Mouse (Mus musculus) liver, adult 2 months (tissue): ENCODE measurements around the gene Tnk1. TPM values are rescaled to one million over a fixed set of nuclear protein-coding genes. Genes with fewer than 3 reads are reported as not detected.

Experiments used
- DNase-seq: peaks from one replicate; pipeline ENCODE4 v3.0.0-alpha.2; 2011; ENCODE audit warnings: low read depth, low spot score; ENCODE audit errors: extremely low read depth
- H3K27ac ChIP-seq: fragments of 200-500 bp; replicated peaks from 2 replicates; pipeline ENCODE4 v1.5.1; 2012; ENCODE audit warnings: low read depth, mild to moderate bottlenecking, control low read depth, inconsistent platforms, low read length; ENCODE audit not compliant: insufficient read depth
- H3K27me3 ChIP-seq: fragments of 200-500 bp; 2 replicates; pipeline ENCODE4 v1.6.1; 2012; ENCODE audit warnings: mild to moderate bottlenecking, moderate library complexity, low read length, inconsistent platforms; ENCODE audit not compliant: control insufficient read depth, insufficient read depth
- H3K36me3 ChIP-seq: fragments of 200-500 bp; 2 replicates; pipeline ENCODE4 v1.6.1; 2012; ENCODE audit warnings: low read length, inconsistent platforms; ENCODE audit not compliant: control insufficient read depth, insufficient read depth
- H3K4me1 ChIP-seq: fragments of 200-500 bp; 2 replicates; pipeline ENCODE4 v1.6.1; 2011; ENCODE audit warnings: low read length; ENCODE audit not compliant: control insufficient read depth, insufficient read depth
- H3K4me3 ChIP-seq: fragments of 200-500 bp; 2 replicates; pipeline ENCODE4 v1.5.1; 2011; ENCODE audit warnings: low read depth, mild to moderate bottlenecking, control low read depth, low read length, moderate library complexity; ENCODE audit not compliant: insufficient read depth
- H3K79me2 ChIP-seq: fragments of 200-500 bp; 2 replicates; pipeline ENCODE4 v1.6.1; 2012; ENCODE audit warnings: inconsistent platforms, mild to moderate bottlenecking, low read length, moderate library complexity; ENCODE audit not compliant: control insufficient read depth, insufficient read depth
- H3K9ac ChIP-seq: fragments of 200-500 bp; 2 replicates; pipeline ENCODE4 v1.6.1; 2012; ENCODE audit warnings: low read depth, mild to moderate bottlenecking, control low read depth, inconsistent platforms, low read length
- CTCF ChIP-seq: fragments of 200-500 bp; IDR thresholded peaks from 2 replicates; pipeline ENCODE4 v1.5.1; 2011; ENCODE audit warnings: low read depth, low read length, control low read depth
- POLR2A ChIP-seq: fragments of 200-500 bp; IDR thresholded peaks from 2 replicates; pipeline ENCODE4 v1.6.1; 2011; ENCODE audit warnings: low read length, control low read depth; ENCODE audit not compliant: insufficient read depth; ENCODE audit errors: extremely low read depth
- WGBS: fragments of 180-500 bp; shearing (Covaris S2); methylation state at CpG from one replicate; pipeline ENCODE4 v1.1.7; 2018; 5-methylcytosine and 5-hydroxymethylcytosine counted together
- polyA plus RNA-seq: library from polyadenylated mRNA; depleted of rRNA; stranded (reverse); fragments of >200 nt; gene quantifications from 2 replicates; pipeline ENCODE4 v1.2.3, GENCODE M21; 2012; rRNA removed
- total RNA-seq: library from RNA; depleted of rRNA; stranded (reverse); fragments of >200 nt; gene quantifications from 2 replicates; pipeline ENCODE4 v1.2.3, GENCODE M21; 2014; rRNA removed

The Tnk1 gene
- total RNA-seq: 0.07 and 0.18 TPM in 2 replicates
- polyA plus RNA-seq: 0.17 TPM in 2 replicates

DNA sequence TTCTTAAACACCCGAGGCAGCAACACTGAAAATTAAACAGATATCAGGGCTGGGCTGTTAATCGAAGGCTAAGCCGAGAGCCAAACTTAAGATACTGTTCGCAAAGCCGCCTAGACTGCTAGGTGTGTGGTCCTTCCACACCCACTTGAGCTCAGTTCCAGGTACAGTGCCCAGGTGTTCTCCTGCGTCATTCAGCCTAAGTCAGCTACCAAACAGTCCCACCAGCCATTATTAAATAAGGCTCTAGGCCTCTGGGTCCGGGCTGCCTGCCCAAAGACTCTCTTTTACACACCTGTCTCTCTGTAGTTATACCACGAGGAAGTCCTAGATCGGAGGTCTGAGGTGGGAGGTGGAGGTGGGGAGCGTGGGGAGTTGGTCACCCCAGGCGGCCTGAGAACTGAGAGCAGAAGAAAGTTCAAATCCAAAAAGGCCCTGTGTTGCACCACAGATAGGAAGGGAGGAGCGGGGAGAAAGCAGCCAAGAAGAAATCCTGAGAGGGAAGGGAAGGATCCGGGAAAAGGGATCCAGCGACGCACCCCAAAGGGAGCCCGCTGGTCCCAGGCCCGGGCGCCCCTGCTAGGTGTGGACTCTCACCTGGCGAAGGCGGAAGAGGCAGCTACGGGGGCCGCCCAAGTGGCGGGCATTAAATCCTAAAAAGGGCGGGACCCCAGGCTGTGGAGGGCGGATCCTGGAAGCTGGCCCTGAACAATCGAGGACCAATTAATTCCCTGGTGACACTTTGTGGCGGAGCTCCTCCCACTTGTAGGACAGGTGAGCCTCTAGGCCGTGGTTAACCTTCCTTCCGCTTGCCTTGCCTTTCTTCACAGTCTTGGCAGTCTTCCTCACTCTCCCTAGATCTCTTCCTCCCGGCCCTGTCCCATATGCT lies at the start of gene Tnk1:
TSS of gene Tnk1 (minus strand) at position 618 of the 886 bp plus-strand sequence.
- no peak for TF ChIP-seq POLR2A
- TF ChIP-seq CTCF: no peak
- DNase-seq: no peak
- no peaks in the 10 kb centered on the region for H3K36me3 ChIP-seq
- 54% methylated on average over 30 of the region's 30 CpGs for WGBS
- H3K27me3 ChIP-seq: no peaks in the 10 kb centered on the region
- no peak within 1 kb of the TSS for H3K4me3 ChIP-seq
- H3K9ac ChIP-seq: no peak within 1 kb of the TSS
- H3K79me2 ChIP-seq: no peaks in the 10 kb centered on the region
- H3K27ac ChIP-seq: no peak within 1 kb of the TSS
- no peaks in the 10 kb centered on the region for H3K4me1 ChIP-seq

DNA sequence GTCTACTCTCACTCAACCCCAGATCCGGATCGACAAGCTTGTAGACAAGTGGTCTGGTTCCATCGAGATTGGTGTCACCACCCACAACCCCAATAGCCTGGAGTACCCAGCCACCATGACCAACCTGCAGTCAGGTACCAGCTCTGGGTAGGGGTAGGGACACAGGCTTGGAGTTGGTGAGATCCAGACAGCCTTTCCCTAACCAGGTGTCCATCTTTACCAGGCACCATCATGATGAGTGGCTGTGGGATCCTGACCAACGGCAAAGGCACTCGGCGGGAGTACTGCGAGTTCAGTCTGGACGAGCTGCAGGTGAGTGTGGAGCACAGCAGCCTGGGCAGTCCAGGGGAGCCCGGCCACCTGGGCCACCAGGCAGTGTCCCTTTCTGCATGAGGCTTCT lies 45.8 kb upstream of the Tnk1 start:
- Histone ChIP-seq H3K4me1 (no peaks in the 10 kb centered on the region), H3K36me3 (peaks cover 12% of the 10 kb centered on the region), H3K4me3 (no peak overlapping the region), H3K79me2 (no peaks in the 10 kb centered on the region), H3K27me3 (no peaks in the 10 kb centered on the region), H3K9ac (no peak overlapping the region), H3K27ac (no peak overlapping the region)
- DNase-seq: no peak
- 97% methylated on average over 9 of the region's 9 CpGs for WGBS
- TF ChIP-seq POLR2A (no peak), CTCF (no peak)

DNA sequence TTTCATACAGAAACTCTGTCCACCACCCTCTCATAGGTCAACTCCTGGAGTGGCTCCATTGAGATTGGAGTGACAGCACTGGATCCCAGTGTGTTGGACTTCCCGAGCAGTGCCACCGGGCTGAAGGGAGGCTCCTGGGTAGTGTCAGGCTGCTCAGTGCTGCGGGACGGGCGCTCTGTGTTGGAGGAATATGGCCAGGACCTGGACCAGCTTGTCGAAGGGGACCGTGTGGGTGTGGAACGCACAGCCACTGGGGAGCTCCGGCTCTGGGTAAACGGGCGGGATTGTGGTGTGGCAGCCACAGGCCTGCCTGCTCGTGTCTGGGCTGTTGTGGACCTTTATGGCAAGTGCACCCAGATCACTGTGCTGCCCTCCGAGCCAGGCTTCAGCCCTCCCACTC lies 44.4 kb upstream of the Tnk1 start:
- H3K9ac ChIP-seq: no peak overlapping the region
- whole genome bisulfite sequencing: 89% methylated on average over 13 of the region's 13 CpGs
- H3K36me3 ChIP-seq: peaks cover 11% of the 10 kb centered on the region
- H3K27ac ChIP-seq: no peak overlapping the region
- no peaks in the 10 kb centered on the region for H3K4me1 ChIP-seq
- no peaks in the 10 kb centered on the region for H3K27me3 ChIP-seq
- H3K4me3 ChIP-seq: no peak overlapping the region
- no peak for DNase-seq
- no peaks in the 10 kb centered on the region for H3K79me2 ChIP-seq
- TF ChIP-seq POLR2A: no peak
- TF ChIP-seq CTCF: no peak

DNA sequence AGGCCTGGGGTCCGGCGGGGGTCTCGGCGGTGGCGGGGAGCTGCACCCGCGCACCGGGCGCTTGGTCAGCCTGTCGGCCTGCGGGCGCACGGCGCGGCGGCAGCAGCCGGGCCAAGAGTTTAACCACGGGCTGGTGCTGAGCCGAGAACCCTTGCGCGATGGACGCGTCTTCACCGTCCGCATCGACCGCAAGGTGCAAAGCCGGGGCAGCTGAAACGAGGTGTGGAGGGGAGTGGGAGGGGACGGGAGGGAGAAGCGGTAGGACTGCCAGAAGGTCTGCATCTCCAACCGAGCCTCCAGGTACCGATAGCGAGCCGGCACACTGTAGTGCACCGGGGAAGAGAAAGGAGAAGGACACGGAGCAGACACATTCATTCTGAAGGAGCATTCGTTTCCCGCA lies 43.5 kb upstream of the Tnk1 start:
- Histone ChIP-seq H3K4me3 (peak overlapping the region; percentile 64), H3K4me1 (no peaks in the 10 kb centered on the region), H3K27me3 (no peaks in the 10 kb centered on the region), H3K27ac (no peak overlapping the region), H3K9ac (peak overlapping the region; percentile 67), H3K36me3 (peaks cover 3% of the 10 kb centered on the region; the same call in 1 of the 2 replicates), H3K79me2 (no peaks in the 10 kb centered on the region)
- under 1% methylated on average over 39 of the region's 39 CpGs for WGBS
- no peak for DNase-seq
- TF ChIP-seq POLR2A (no peak), CTCF (no peak)

DNA sequence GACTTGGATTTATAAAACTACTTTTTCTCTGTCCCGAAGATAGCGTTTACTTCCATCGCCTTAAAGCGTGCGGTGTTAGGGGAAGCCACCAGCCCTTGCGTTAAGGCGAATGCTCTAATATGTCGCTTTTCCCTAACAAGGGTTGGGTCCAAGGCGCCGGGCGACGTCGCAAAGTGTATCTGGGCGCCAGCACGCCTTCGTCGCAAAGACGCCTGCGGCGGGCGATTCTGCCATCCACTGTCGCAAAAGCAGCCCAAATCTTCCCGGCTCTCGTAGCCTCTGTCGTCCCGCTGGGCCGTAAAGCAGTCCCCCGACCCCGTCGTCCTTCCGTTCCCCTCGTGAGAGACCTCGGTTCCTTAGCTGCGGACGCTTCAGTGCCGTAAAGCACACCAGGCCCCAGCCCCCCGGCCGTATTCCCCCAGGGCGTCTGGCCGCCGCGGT lies 42.9 kb upstream of the Tnk1 start:
- Histone ChIP-seq H3K4me3 (peak overlapping the region; percentile 64), H3K4me1 (no peaks in the 10 kb centered on the region), H3K27ac (peak overlapping the region; percentile 69), H3K27me3 (no peaks in the 10 kb centered on the region), H3K9ac (peak overlapping the region; percentile 67), H3K79me2 (no peaks in the 10 kb centered on the region), H3K36me3 (peaks cover 2% of the 10 kb centered on the region; the same call in 1 of the 2 replicates)
- 0% methylated on average over 42 of the region's 42 CpGs for WGBS
- DNase-seq: peak; percentile 88
- TF ChIP-seq POLR2A: 0 out of 2 replicates have a peak, but pooled peaks have one; percentile 46
- TF ChIP-seq CTCF: no peak
